Mouse (Mus musculus) thymus, postnatal 0 days (tissue): ENCODE measurements around the gene Lrrc58. TPM values are rescaled to one million over a fixed set of nuclear protein-coding genes. Genes with fewer than 3 reads are reported as not detected.

ENCODE experiments used
- DNase-seq: peaks from one replicate; pipeline ENCODE4 v3.0.0-alpha.2; 2015; ENCODE audit warnings: low spot score
- polyA plus RNA-seq: library from polyadenylated mRNA; unstranded; fragments of >200 nt; fragmentation: Nextera tagmentation; extraction: Ambion mirVana; gene quantifications from 2 replicates; pipeline ENCODE4 v1.2.1, GENCODE M21; 2015

Gene Lrrc58
- polyA plus RNA-seq, 1 experiment from 2014 or later = 34.6 TPM

- DNase-seq = peak; percentile 38
Measured at GRCm38 (mm10) chr16:37868506-37869469, 599 bp downstream of the Lrrc58 start.

DNA sequence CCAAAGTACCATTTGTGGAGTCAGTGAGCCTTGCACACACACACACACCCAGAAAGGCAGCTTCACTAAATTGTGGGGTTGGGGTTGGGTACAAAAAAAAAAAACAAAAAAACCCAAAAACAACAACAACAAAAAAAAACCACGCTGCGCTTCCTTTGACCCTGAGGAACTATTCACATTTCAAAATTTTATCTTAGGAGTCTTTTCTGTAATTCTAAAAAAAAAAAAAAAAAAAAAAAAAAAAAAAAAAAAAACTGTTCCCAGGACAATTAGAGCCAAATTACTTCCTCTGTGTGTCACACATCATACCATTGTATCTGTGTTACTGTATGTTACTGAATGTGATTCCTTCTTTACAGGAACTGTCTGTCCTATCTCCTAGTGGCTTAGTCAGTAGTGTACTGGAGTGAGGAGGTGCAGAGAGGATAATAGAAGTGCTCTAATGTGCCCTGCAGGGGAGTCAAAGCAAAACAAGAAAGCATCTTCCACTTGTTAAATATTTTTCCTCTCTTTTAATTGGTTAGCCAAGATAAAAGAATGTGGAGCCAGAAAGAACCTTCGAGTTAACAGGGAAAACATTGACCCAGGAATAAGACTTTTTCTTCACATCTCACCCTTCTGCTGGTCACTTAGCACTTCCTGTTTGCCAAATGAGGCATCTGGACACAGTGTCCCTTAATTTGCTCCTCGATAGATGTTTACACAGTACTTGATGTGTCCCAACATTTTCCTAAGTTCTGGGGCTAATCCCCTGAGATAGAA, 1.5 kb downstream of the Lrrc58 start:
- DNase-seq = no peak

DNA sequence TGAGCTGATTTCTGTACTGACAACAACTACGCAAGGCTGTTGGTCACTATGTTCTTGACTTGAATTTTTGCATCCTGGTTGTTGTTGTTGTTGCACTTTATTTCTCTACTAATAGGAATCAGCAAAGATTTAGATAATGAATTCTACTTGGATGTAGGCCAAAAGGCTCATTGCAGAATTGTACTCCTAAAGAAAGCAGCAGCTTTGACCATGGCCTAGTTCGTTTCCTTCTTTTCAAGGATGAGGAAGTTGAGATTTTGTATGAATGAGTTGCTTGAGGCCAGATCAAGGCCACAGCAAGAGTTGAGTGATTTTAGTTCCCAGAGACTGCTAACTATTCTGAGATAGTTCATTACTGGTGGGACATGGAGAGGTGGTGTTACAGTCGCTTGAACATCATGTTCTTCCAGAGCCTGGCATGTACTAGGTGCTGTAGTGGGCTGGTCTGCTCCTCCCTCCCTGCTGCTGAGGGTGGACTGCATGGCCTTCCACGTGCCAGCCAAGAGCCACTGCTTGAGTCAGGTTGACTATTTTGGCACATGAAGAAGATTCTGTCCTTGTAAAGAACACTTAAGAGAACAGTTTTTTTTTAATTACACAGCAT, 3.0 kb downstream of the Lrrc58 start:
- no peak for DNase-seq

GRCm38 (mm10) chr16:37874501-37875235, 6.5 kb downstream of the Lrrc58 start:
- no peak for DNase-seq

- DNase-seq = no peak
Measured at GRCm38 (mm10) chr16:37877406-37877805, 9.2 kb downstream of the Lrrc58 start.

DNA sequence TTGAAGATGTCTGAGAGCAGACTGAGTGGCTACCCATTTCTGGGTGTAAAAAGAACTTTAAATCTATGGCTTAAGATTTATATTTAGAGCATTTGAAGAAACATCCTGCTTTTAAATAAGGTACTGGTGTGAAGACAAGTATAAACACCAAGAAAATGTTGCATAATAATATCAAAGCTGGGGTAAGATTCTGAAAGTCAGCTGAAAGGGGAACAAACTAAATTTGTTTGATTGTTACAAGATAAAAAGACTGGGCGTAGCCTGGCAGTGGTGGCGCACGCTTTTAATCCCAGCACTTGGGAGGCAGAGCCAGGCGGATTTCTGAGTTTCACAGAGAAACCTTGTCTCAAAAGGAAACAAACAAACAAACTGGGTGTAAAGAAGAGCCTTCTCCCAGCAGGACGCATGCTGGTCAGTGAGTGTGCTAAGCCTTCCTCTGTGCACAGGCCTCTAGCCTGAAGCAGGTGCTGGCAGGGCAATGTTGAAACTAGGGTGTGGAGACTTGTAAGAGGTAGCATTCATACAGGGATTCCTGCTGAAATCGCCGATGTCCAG, 10.8 kb downstream of the Lrrc58 start:
- no peak for DNase-seq

DNA sequence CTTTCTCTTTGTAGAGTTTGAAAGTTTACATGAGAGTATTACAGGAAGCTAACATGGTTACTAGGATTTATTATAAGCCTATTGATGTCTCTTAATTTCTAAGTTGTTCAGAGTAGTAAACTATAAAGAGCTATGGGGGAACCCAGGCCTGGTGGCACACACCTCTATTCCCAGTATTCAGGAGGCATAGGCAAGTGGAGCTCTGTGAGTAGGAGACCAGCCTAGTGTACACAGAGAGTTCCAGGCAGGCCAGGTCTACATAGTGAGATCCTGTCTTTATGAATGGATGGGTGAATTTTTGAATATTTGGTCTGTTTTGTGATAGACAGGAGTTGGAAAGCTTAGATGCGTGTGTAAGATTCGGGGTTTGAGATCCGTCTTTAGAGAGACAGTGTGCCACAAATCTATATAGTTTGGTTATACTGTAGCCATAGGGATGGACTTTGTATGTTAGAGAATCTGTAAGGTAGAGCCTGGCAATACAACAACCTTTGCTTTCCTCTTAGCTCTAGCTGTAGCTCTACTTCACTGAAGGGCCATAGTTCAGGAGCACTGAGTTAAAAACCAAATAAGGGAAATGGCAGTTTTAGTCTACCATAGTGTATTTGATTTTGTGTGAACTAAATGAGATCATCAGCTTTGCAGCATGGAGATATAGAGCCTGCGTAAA, 11.7 kb downstream of the Lrrc58 start:
- DNase-seq = no peak

DNA sequence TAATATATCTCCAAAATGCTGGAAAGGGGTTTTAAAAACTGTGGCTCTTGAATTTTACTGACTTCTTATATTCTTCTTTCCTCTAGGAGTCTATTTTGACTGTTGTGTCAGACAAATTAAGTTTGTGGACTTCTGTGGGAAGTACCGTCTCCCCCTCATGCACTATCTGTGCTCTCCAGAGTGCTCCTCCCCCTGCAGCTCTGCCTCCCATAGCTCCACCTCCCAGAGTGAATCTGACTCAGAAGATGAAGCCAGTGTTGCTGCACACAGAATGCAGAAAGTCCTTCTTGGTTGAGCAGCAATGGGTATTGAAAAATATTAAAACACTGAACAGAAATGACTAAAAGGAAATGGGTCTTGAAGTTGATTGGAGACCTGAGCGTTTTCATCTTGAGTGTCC, 13.0 kb downstream of the Lrrc58 start:
- no peak for DNase-seq

GRCm38 (mm10) chr16:37888986-37889385, 20.8 kb downstream of the Lrrc58 start:
- DNase-seq = no peak

GRCm38 (mm10) chr16:37892667-37893066, 24.5 kb downstream of the Lrrc58 start:
- no peak for DNase-seq

- DNase-seq = no peak
Measured at GRCm38 (mm10) chr16:37893381-37893780, 25.2 kb downstream of the Lrrc58 start.

DNA sequence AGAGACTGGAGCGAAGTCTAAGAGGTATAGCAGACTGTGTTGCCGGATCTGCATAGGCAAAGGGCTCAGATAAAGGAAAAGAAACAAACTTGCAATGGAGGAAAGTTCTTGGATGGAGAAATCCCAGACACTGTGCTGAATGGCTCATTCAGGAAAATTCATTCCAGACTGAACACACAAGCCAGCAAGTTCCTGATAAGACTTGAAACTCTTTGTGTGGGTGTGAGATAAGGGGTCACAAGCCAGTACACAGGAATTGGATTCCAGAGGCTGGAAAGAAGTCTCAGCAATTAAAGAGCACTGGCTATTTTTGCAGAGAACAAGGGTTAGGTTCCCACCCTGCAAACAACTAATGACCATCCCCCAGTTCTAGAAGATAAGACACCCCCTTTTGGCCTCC, 25.8 kb downstream of the Lrrc58 start:
- no peak for DNase-seq

GRCm38 (mm10) chr16:37898790-37899189, 30.6 kb downstream of the Lrrc58 start:
- DNase-seq = no peak

DNA sequence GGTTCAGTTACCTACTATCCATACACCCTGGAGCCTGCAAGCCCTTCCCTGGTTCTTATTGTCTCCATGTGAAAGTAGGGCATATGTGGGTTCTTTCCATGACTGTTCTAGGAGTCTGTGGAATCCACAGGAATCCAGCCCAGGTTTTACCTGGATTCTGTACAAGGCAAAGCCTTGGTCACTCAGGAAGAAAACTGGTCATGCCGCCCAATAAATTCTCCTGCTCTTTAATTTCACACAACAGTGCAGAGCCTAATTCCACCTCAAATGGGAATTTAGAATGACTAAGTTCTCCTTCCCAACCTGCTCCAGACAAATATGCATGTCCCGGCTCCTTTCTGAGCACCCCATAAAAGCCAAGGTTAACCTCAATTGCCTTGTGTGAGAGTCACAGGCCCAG, 31.2 kb downstream of the Lrrc58 start:
- no peak for DNase-seq

- no peak for DNase-seq
Measured at GRCm38 (mm10) chr16:37901318-37901717, 33.1 kb downstream of the Lrrc58 start.

- no peak for DNase-seq
Measured at GRCm38 (mm10) chr16:37906456-37906855, 38.3 kb downstream of the Lrrc58 start.

- no peak for DNase-seq
Measured at GRCm38 (mm10) chr16:37911086-37911485, 42.9 kb downstream of the Lrrc58 start.

DNA sequence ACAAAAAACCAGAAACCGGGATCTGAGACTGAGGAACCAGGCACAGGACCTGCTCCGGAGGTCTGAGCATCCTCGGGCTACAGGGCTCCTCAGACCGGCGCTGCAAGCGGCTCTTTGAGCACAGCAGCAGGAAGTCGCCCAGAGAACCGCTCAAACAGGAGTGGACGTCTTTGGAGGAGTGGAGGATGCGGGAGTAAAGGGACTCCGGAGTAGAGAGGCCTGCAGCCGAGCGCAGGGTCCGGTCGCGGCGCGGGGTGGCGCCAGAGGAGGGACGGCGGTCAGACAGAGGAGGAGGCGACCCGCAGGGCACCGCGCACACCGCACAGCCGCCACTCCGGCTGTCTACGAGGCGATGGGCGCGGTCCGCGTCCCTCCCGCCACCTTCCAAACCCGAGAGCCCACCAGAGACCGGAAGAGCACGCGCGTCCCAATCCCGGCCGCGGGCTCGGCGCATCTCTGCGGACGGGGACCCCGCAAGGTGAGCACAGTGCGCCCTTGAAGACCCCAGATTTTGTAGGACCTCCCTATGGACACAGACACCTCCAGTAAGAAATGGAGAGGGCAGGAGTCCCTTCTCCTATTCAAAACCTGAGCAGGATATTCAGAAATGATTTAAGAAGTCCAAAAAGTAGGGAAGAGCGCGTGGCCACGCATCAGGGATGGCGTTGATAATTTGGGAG, 48.1 kb downstream of the Lrrc58 start, which contains the start of gene Gpr156:
Gpr156 (plus strand) TSS at position 359 of the 680 bp plus-strand sequence.
- DNase-seq = no peak

DNA sequence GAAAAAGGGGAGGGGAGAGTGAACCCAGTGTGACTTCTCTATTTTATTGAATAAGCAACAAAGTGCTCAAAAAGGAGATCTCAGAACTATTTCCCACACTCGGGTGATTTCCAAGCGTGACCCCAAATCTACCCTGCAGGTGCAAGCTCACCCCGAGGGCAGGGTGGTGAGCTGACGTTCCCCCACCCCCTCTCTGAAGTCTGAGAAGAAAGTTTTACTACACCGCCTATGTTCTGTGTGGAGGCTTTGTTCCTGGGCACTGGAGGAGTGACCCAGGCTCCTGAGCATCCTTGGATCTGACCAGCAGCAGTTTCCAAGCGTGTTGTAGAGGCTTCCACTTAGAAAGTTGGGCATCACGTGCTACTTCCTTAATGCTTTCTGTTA, 48.6 kb downstream of the Lrrc58 start:
- DNase-seq = peak; percentile 58

DNA sequence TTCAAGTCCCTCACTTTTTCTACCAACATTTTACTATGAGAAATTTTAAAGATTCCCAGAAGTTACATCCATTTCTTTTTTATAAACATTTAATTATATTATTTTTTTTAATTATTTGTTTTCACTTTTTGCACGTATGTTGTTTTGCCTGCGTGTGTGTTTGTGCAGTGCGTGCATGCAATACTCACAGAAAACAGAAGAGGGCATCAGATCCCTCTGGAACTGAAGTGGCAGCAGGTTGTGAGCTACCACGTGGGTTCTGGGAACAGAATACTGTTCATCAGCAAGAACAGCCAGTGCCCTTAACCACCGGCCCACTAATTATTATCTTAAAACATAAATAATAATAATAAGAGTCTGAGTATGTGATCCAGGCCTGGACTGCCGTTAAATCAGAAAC, 50.8 kb downstream of the Lrrc58 start:
- DNase-seq = no peak
